Mouse (Mus musculus): ENCODE measurements around the gene Cep104. TPM values are rescaled to one million over a fixed set of nuclear protein-coding genes. Genes with fewer than 3 reads are reported as not detected.
A peak's percentile ranks its signal among the peaks of the same experiment; 100 is the strongest.

Gene Cep104
- polyA plus RNA-seq, 1 experiment, result 9.9 TPM

DNA sequence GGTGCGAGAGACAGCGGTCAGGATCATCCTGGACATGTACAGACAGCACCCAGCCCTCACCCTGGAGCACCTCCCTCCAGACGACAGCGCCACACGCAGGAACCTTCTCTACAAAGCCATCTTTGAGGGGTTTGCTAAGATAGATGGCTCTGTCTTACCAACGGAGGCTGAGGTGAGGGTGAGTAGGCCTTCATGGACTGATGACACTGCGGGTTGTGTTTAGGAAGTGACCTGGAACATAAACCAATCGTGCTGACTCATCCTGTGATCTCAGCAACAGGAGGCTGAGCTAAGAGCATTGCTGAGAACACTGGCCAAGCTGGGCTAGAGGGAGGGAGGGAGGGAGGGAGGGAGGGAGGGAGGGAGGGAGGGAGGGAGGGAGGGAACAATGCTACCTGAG lies 18.5 kb downstream of the Cep104 start:
- no peak for DNase-seq (ENCODE audit: low spot score)

DNA sequence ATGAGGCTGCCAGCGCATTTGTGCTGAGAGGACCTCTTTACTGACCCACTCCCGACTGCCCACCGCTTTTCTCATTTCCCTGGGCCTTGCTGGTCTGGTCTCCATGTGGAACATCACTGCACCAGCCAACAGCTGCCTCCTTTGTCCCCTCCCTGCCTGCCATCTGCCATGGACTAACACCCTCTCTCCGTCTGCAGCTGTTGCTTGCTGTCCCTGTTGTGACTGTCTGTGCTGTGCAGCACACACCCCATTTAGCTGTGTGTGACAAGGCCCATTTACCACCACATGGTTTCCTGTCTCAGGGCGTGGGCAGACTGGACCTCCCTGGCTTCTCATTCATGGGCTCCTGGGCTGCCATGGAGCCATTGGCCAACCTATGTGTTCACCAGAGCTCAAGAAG lies 30.5 kb downstream of the Cep104 start:
- DNase-seq (ENCODE audit: low spot score), result no peak

DNA sequence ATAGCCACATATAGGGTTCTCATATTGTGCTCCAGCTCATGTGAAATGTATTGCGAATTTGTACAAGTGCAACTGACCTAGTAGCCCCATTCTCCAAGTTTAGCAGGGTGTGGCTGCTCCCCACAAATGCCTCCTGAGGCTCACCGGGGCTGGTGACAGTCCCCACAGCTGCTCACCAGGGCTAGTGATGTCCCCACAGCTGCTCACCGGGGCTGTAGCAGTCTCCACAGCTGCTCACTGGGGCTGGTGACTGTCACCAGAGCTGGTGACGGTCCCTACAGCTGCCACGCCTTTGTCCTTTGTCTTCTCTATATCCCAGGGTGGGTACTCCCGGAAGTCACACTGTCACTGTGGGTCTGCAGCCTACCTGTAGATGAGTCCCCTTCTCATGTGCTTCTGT lies 31.3 kb downstream of the Cep104 start:
- DNase-seq (ENCODE audit: low spot score), result no peak

DNA sequence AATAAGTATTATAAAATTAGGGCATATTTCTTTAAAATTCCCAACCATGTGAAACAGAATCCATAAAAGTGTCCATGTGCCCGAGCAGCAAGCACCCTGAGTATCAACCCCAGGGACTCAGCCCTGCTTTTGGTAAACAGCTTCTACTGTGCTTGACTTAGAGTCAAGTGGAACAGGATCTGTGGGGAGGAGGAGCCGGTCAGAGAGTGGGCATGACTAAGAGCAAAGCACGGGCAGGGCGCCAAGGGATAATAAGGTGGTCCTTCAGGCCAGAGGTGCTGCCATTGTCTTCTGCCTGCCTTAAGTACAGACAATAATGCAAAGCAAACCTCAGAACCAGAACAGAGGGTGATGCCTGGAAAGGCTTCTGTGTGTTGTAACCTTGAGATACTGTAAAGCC lies 32.8 kb downstream of the Cep104 start:
- no peak for DNase-seq (ENCODE audit: low spot score)

- no peak for DNase-seq (ENCODE audit: low spot score)
Observed at GRCm38 (mm10) chr4:154010907-154011645, 36.1 kb downstream of the Cep104 start.

DNA sequence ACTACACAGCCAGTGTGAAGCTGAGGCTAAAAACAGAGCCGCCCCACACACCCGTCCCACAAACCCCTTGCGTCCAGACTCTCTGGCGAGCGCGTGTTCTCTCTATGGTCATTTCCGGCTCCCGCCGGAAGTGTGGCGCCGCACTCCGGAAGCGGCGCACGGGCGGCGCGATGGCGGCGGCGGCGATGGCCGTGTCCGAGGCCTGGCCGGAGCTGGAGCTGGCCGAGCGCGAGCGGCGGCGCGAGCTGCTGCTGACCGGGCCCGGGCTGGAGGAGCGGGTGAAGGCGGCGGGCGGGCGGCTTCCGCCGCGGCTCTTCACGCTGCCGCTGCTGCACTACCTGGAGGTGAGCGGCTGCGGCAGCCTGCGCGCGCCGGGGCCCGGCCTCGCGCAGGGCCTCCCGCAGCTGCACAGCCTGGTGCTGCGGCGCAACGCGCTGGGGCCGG lies 36.7 kb downstream of the Cep104 start, which contains the start of gene Lrrc47:
Gene Lrrc47 (plus strand): TSS at position 86 of the 444 bp plus-strand sequence.
- DNase-seq (ENCODE audit: low spot score), result peak; percentile 65

DNA sequence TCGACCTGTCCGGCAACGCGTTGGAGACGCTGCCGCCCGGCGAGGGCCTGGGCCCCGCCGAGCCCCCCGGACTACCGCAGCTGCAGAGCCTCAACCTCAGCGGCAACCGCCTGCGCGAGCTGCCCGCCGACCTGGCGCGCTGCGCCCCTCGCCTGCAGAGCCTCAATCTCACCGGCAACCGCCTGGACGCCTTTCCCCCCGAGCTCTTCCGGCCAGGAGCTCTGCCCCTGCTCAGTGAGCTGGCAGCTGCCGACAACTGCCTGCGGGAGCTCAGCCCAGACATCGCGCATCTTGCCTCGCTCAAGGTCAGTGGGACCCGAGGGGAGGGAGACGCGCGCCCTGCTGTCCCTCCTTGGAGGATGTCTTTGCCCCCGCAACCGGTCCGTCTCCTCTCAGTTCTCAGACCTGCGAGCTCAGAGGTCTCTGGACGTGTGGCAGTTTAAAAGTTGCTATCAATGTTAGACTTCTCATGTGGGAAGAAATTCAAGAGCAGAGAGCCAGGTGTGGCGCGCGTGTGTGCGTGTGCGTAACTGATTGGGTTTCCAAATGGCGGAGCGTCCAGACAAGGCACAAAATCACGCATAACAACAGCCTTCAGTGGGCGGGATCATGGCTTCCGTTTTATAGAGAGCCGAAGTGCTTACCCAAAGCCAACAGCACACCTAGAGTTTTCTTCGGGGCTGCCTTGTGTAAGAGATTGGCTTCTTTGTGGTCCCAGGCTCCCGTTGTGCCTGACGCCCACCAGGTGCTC lies 37.3 kb downstream of the Cep104 start:
- DNase-seq (ENCODE audit: low spot score), result no peak

DNA sequence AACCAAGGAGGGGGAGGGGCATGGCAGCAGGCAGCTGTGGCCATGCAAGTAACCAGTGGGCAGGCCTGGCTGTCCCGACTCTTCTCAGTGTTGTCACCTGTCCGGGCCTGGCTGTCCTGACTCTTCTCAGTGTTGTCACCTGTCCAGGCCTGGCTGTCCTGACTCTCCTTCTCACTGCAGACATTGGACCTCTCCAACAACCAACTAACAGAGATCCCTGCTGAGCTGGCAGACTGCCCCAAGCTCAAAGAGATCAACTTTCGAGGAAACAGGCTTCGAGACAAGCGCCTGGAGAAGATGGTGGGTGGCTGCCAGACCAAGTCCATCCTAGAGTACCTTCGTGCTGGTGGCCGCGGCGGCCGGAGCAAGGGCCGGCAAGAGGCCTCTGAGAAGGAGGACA lies 40.5 kb downstream of the Cep104 start:
- DNase-seq (ENCODE audit: low spot score), result no peak

- DNase-seq (ENCODE audit: low spot score), result no peak
Observed at GRCm38 (mm10) chr4:154019571-154019970, 44.6 kb downstream of the Cep104 start.

DNA sequence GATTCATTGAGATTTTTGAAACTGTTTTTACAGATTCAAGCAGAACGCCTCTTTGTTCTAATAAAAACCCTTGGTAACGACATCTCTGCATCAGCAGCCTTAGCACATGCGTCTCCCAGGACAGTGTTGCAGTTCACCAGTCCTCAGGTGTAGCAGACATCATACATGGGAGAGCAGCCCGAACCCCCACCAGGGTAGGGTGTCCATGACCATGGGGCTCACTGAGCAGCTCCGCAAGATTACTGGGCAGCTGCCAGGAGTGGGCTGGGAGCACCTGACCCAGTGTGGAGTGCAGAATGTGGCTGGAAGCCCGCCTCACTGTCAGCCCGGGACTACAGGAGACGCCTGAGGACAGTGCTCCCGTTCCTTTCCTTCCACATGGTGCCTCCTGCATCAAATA lies 46.4 kb downstream of the Cep104 start:
- DNase-seq (ENCODE audit: low spot score), result no peak

DNA sequence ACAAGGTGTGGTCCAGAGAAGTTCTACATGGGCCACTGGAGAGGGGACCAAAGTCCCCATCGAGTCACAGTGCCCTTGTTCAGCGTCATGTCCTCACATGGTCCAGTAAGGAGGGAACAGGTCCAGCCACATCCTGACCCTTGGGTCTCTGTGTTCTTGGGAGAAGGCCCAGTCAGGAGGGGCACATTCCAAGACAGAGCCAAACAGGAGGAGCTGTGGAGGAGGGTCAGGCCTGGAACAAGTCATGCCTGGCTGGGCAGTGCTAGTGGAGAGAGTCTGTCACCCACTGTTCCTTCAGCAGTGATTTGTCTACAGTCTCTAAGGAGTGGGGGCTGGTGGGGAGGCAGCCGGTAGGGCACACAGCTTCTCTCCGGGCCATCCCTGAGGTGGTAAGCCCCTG lies 47.4 kb downstream of the Cep104 start:
- DNase-seq (ENCODE audit: low spot score), result no peak

DNA sequence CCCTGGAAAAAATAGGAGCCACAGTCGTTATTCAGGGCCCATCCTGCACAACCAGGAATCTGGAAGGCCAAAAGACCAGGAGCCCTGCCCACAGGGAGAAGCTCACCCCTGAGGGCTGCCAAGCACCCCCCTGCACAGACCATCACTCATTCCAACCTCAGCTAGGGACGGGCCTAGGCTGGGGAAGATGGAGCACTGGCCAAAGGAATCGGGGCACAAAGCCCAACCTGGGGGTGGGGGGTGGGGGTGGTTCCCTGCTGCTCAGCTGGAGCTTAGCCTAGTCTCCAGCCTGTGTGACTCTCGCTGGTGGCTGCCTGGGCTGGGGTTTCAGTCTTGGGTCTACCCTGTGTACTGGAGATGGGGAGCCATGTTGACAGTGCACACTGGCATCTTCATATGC lies 47.9 kb downstream of the Cep104 start:
- no peak for DNase-seq (ENCODE audit: low spot score)

GRCm38 (mm10) chr4:154023754-154024601 lies 49.0 kb downstream of the Cep104 start:
- DNase-seq (ENCODE audit: low spot score), result no peak

- DNase-seq (ENCODE audit: low spot score), result no peak
Observed at GRCm38 (mm10) chr4:154024729-154025521, 49.9 kb downstream of the Cep104 start.

- DNase-seq (ENCODE audit: low spot score), result peak; percentile 58
Observed at GRCm38 (mm10) chr4:154025641-154026440, 50.8 kb downstream of the Cep104 start, which contains the start of gene Smim1. Gene Smim1 (minus strand): TSS chr4:154026230.

DNA sequence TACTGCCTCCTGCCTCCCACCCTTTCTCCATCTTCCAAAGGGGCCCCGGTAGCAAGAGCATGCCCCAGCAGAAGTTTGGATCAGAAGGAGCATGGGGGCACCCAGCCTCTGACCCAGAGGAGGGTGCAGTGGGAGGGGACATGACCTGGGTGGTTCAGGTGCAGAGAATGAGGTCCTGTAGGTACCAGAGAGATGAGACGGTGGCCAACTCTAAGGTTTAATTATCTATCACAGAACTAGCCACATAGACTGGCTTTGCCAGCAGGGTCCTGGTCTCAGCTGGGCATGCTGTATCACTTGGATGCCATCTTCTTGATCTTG lies 51.4 kb downstream of the Cep104 start:
- DNase-seq (ENCODE audit: low spot score), result no peak

- DNase-seq (ENCODE audit: low spot score), result no peak
Observed at GRCm38 (mm10) chr4:154028066-154028465, 53.1 kb downstream of the Cep104 start.

GRCm38 (mm10) chr4:154028646-154029045 lies 53.7 kb downstream of the Cep104 start:
- DNase-seq (ENCODE audit: low spot score), result no peak

DNA sequence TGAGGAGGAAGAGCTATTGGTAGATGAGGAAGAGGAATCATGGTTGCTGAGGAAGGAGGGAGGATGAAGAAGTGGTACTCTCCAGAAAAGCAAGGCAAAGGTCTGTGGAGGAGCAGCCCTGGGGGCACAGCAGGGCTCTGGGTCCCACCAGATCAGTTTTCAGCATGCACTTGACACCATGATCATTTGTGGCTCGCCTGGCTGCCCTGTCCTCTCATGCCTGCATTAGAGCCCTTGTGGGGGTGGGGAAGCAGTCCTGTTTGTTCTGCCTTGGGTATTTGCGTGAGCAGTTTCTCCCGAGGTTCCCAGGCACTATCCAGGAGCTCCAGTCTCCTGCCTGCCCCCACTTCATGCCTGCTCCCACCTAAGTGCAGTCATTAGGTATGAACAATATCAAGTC lies 62.1 kb downstream of the Cep104 start:
- no peak for DNase-seq (ENCODE audit: low spot score)

- no peak for DNase-seq (ENCODE audit: low spot score)
Observed at GRCm38 (mm10) chr4:154042577-154042976, 67.6 kb downstream of the Cep104 start, which contains the start of gene Ccdc27. Gene Ccdc27 (minus strand): TSS chr4:154042677.

DNA sequence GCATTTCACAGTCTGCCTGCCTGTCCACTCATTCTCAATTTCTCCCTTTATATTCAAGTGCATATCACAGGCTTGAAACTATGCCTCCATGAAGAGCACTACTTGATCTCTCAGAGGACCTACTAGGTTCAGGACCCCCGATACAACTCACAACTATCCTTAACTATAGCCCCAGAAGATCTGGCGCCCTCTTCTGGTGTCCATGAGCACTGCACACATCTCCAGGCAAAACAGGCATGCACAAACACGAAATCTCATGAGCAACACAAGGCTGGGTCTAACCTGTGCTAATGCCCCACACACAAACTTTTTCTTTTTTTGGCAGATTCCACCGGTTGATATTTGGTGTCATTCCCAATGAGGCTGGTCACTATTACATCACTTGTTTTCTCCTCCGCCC lies 70.8 kb downstream of the Cep104 start:
- DNase-seq (ENCODE audit: low spot score), result no peak

All from urinary bladder, adult 2 months (tissue).